Mouse (Mus musculus) CD4-positive, CD25-positive, alpha-beta regulatory T cell, adult 2 months (primary cell): ENCODE measurements at regions not wholly inside any gene's neighbourhood (a gene's known extent, or its start where the extent isn't known, plus 50 kb on each side); places are given as distances from the start of the nearest gene placed in this dataset.

ENCODE experiments used
- DNase-seq: peaks from one replicate; pipeline ENCODE4 v3.0.0-alpha.2; 2012; ENCODE audit warnings: low read depth, low spot score

GRCm38 (mm10) chr15:62486540-62486939 is 1358.4 kb downstream of the Gsdmc2 start:
- DNase-seq = no peak

GRCm38 (mm10) chr15:62484350-62484749 is 1360.6 kb downstream of the Gsdmc2 start:
- DNase-seq = no peak

- DNase-seq = no peak
Measured at GRCm38 (mm10) chr15:62483534-62483933, 1361.4 kb downstream of the Gsdmc2 start.

GRCm38 (mm10) chr15:62482357-62482756 is 1362.6 kb downstream of the Gsdmc2 start:
- peak; percentile 26 for DNase-seq

- DNase-seq = no peak
Measured at GRCm38 (mm10) chr15:62477779-62478178, 1367.2 kb downstream of the Gsdmc2 start.

- DNase-seq = no peak
Measured at GRCm38 (mm10) chr15:62476452-62476851, 1368.5 kb downstream of the Gsdmc2 start.

- DNase-seq = no peak
Measured at GRCm38 (mm10) chr15:62470683-62471331, 1374.2 kb downstream of the Gsdmc2 start.

- DNase-seq = no peak
Measured at GRCm38 (mm10) chr15:62468076-62468475, 1376.9 kb downstream of the Gsdmc2 start.

GRCm38 (mm10) chr15:62466856-62467255 is 1378.1 kb downstream of the Gsdmc2 start:
- no peak for DNase-seq

- DNase-seq = peak; percentile 49
Measured at GRCm38 (mm10) chr15:62465026-62465839, 1379.7 kb downstream of the Gsdmc2 start.

GRCm38 (mm10) chr15:62462698-62463097 is 1382.3 kb downstream of the Gsdmc2 start:
- DNase-seq = no peak

GRCm38 (mm10) chr15:62461398-62462051 is 1383.5 kb downstream of the Gsdmc2 start:
- no peak for DNase-seq

GRCm38 (mm10) chr15:62460724-62461123 is 1384.3 kb downstream of the Gsdmc2 start:
- DNase-seq = no peak

GRCm38 (mm10) chr15:62460026-62460607 is 1384.9 kb downstream of the Gsdmc2 start:
- peak; percentile 39 for DNase-seq

- DNase-seq = peak; percentile 59
Measured at GRCm38 (mm10) chr15:62457990-62458389, 1387.0 kb downstream of the Gsdmc2 start.

- DNase-seq = peak; percentile 84
Measured at GRCm38 (mm10) chr15:62457051-62457664, 1387.8 kb downstream of the Gsdmc2 start.

GRCm38 (mm10) chr15:62456020-62456419 is 1389.0 kb downstream of the Gsdmc2 start:
- DNase-seq = no peak

- DNase-seq = no peak
Measured at GRCm38 (mm10) chr15:62448116-62448515, 1396.9 kb downstream of the Gsdmc2 start.

GRCm38 (mm10) chr15:62439211-62439610 is 1405.8 kb downstream of the Gsdmc2 start:
- DNase-seq = no peak

- no peak for DNase-seq
Measured at GRCm38 (mm10) chr15:62436631-62437030, 1408.3 kb downstream of the Gsdmc2 start.

GRCm38 (mm10) chr15:62435141-62435680 is 1409.8 kb downstream of the Gsdmc2 start:
- no peak for DNase-seq
